Mouse (Mus musculus): ENCODE data around the gene Slc44a1.

Gene Slc44a1

DNA sequence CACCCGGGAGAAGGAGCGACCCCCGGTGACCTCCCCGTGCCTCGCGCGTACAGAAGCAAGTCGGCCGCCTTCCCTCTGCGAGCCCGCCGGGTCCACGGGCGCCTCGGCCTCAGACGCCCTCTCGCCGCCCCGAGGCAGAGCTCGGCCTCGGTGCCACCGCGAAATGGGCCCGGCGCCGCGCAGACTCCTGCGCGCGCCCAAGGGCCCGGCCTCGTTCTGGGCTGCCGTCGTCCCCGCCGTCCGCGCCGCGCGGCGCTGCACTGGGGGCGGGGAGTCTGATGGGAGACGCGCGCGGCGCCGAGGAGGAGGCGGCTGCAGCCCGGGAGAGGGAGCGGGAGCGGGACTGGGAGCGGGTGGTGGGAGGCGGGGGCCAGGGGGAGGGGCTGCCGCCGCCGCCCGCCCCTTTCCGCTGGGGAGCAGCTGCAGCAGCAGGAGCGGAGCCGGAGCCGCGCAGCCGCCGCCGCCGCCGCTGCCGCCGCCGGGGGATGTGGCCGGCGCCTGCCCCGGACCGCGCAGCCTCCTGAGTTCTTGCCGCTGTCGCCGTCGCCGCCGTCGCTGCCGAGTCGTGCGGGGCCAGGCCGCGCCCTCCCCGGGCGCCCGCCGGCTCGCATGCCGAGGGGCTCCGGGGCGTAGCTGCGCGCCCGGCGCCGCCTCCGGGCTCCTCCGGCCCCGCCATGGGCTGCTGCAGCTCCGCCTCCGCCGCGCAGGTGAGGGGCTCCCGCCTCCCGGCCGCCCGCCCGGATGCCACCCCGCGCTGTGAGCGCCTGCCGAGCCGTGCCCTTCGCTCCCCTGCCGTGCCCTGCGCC is at the start of gene Slc44a1:
Gene Slc44a1, plus strand, starts transcription at position 404 of the 806 bp plus-strand sequence.
- peak; percentile 91 to 95 for DNase-seq

DNA sequence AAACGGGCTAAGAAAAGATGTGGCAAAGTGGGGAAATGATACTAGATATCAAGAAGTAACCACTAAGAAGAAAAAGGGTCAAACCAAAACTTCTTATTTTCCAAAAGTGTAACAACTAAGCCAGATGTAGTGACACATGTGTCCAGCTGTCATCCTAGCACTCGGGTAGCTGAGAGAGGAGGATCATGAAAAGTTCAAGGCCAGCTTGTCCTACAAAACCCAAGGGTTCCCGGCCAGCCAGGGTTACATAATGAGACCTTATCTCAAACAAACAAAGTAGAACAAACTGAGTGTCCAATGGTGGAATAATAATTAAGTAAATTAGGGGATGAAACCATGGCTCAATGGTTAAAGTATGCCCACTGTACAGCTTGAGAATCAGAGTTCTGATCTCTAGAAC is 45.2 kb upstream of the Slc44a1 start:
- no peak for DNase-seq

DNA sequence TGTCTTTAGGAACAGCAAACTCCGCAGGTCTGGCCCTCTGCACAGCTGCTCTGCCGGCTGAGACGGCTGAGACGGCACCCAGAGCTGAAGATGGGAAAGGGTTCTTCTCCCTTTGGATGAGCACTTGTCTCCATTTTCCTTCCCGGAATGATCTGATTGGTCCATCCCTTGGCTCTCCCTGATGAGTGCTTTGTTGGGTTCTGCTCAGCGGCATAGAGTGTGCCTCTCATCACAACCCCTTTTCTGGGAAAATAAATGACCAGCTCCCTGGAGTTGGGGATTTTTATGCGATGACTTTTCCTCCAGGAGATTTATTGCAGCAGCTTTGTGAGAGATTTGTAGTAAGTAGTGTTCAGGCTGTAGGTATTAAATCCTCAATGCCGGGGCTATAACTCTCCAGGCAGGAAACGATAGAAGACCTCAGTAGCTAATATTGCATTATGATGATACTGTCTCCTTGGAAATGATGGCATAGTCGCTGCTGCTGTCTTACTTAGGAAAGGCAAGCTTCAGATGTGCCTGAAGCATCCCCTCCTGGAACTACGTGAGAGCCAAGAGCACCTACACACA is 43.5 kb upstream of the Slc44a1 start:
- DNase-seq: no peak

DNA sequence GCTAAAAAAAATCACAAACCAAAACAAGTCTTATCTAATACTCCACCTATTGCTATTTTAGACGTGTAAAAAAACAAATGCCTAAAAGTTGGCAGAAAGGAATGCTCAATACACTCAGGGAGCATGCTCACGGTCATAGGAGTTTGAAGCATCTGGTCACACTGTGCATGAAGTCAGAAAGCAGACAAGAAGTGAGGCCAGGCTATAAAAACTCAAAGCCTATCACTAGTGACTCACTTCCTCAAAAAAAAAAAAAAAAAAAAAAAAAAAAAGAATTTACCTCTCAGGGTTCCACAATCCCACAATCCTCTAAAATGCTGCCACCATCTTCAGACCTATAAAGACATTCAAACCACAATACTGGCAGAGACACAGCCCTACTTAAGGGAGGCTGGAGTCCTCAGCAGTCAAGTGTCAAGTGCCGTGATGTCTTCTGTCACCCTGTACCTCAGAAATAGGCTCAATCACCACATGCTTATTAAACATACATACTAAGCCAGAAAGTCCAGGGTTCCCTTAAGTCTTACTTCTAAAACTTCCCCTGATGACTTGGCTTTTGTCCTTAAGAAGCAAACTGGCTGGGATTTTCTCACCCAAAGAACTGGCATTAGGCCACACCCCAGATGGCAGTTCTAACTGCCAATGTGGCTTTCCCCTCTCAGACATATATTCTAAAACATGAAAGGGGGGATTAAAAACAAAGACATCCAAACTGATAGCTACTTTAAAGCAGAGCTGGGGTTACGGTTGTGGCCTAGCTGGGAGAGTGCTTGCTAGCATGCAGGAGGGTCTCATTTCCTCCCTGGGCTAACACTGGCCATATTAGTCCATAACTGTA is 42.7 kb upstream of the Slc44a1 start:
- no peak for DNase-seq

GRCm38 (mm10) chr4:53398561-53398960 is 41.7 kb upstream of the Slc44a1 start:
- DNase-seq: no peak

- DNase-seq: no peak
Measured at GRCm38 (mm10) chr4:53399428-53399827, 40.8 kb upstream of the Slc44a1 start.

GRCm38 (mm10) chr4:53403386-53403785 is 36.8 kb upstream of the Slc44a1 start:
- DNase-seq: no peak

DNA sequence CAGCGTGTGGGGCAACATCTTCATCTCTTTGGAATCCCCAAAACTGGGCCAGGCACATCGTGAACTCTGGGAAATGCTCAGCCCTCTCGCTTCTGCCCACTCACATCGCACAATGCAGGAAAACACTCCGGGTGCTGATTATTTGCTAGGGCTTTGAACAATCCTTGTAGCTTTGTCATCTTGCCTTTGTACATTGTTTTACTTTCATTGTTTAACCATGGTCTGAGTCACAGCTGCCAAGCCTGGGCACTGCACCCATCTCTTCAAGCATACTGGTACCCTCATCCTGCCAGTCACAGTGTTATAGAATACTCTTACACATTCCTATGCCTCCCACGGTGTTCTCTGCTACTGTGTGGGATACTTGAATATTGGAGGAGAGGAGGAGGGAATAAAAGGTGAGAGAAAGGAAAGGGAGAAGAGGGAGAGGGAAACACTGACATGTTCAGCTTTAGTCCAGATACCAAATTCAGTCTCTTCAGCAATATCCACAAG is 35.7 kb upstream of the Slc44a1 start:
- DNase-seq: no peak

GRCm38 (mm10) chr4:53406866-53407265 is 33.3 kb upstream of the Slc44a1 start:
- DNase-seq: no peak

- DNase-seq: no peak
Measured at GRCm38 (mm10) chr4:53408821-53409220, 31.4 kb upstream of the Slc44a1 start.

- DNase-seq: no peak
Measured at GRCm38 (mm10) chr4:53409526-53410085, 30.6 kb upstream of the Slc44a1 start.

DNA sequence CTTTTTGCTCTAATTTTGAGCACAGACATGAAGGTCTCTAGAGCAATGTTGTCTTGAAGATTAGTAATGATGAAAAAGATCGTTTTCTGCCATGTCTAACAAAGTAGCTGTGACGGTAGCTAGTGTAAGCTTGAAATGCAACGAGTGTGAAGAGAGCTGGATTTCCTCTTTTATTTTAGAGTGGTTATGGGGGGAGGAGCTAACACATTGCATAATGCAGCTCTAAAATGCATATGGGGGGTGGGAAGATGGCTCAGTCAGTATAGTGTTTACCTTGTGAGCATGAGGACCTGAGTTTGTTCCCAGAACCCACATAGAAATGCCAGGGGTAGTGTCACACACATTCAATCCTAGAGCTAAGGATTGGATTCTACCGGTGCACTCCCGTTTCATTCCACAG is 29.5 kb upstream of the Slc44a1 start:
- DNase-seq: no peak

DNA sequence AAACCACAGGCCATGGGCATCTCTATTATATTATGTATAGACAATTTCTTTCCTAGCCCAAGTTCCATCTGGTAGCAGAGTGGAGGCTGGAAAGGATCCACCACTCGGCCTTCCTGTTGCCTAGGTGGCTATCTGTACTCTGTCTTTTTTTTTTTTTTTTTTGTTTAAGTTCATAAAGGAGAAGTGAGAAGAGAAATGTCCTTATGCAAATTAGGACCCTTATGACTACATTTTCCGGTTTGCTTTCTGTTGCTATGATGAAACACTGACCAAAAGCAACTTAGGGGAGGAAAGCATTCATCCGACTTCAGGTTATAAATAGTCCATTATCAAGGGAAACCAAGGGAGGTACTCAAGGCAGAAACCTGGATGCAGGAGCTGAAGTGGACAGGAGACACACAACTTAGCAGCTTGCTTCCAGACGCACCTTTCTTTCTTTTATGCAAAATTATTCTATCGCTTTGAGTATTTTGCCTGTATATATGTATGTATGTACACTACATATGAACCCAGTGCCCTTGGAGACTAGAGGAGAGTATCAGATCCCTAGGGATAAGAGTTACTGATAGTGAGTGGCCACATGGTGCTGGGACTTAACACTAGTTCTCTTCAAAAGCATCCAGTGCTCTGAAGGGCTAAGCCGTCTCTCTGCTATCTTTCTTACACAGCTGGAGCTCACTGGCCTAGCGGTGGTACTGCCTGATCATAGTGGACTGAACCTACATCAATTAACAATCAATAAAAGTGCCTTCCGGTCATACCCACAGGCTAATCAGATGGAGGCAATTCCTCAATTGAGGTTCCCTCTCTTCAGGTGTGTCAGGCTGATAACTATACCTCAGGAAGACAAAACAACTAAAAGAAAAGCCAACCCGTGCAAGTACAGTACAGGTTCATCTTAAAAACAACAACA is 28.0 kb upstream of the Slc44a1 start:
- no peak for DNase-seq

DNA sequence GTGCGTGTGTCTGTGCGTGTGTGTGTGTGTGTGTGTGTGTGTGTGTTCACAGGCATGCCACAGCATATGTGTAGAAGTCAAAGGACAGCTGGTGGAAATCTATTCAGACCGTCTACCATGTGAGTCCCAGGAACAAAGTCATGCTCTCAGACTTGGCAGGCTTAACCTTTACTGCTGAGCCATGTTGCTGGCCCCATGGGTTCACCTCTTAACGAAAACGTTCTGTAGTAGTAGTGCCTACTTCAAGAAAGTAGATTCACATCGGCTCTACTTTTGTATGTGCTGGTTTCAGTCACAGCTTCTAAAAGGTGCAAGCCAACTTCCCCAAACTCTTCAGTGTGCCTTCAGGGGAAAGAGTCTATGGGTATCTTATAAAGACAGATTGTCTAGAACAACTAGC is 27.2 kb upstream of the Slc44a1 start:
- no peak for DNase-seq

DNA sequence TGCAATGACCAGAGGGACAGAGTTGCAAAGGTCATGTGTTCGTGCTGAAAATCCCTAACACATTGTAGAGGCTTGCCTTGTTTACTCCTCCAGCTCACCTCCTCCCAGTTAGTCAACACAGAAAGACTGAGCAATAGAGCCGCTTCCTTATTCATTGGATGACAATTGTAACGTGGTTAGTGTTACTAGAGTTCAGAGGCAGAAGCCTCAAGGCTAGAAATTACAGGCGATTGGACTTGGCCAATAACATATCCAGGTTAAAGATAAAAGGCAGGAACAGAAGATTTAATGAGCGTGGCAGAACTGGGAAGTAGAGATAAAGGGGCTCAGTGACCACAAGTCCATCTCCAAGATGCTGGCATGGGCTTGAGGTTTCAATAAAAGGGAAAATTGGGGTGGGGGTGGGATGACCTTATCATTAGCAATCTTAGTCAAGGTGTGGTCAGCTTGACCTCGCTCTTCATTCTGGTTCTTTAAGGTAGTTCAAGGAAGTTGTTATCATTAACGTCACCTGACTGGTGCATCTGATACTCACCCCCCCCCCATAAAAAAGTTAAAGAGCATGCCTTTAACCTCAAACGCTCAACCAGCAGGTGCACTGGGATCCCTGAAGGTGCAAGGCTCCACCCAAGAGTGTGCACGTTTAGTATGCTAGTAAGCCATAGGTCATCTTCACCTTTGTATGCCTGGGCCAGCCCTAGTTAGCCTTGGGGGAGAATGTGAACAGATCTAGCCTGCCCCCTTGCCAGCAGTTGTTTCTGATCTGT is 26.0 kb upstream of the Slc44a1 start:
- no peak for DNase-seq

DNA sequence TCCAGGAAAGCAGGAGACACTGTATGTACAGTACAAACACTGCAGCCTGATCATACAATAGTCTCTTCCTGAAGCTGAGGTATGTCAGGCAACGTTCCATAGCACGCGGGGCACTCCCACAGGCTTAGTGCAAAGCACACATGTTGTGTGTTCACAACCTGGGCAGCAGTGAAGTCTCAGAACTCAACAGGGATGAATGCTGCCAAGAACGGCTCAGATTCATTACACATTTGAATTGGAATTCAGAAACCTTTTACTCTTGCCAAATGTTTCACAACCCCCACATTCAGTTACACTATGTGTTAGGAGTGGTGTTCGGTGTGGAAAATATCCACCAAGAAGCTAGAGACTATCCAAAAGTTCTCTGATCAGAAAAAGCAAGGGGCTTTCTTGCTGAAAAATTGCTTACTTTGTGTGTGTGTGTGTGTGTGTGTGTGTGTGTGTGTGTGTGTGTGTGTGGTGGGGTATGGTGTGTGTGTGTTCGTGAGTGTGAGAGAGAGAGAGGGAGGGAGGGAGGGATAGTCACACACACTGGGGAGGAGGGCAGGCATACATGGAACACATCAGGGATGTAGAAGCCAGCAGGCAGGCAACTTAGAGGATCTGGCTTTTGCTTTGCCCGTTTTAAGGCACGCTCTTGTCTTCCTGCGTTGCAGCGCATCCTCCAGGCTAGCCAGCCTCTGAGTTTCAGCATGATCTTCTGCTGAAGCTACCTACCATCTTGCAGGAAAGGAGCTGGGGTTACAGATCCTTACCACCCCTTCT is 24.2 kb upstream of the Slc44a1 start:
- peak; percentile 28 to 45 for DNase-seq

DNA sequence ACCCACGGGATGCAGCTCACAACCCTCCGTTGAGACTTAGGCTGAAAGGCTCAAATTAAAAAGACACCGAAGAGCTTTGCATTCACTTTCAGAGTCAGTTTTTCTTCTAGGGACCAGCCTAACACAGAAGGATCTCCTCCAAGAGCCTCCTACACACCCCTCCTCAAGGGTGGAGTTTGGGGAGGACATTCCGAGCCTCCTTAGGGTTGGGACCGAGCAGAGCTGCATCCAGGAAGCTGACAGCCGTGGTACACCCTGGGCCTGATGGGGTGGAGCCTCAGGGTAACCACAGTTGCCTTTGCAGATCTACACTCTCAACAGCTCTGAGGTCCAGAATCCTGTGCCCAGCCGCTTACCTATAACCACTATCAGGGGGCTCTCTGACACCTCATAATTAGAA is 23.3 kb upstream of the Slc44a1 start:
- peak; percentile 16 to 47 for DNase-seq

GRCm38 (mm10) chr4:53422799-53423198 is 17.4 kb upstream of the Slc44a1 start:
- no peak for DNase-seq

- DNase-seq: no peak
Measured at GRCm38 (mm10) chr4:53427120-53427519, 13.1 kb upstream of the Slc44a1 start.

DNA sequence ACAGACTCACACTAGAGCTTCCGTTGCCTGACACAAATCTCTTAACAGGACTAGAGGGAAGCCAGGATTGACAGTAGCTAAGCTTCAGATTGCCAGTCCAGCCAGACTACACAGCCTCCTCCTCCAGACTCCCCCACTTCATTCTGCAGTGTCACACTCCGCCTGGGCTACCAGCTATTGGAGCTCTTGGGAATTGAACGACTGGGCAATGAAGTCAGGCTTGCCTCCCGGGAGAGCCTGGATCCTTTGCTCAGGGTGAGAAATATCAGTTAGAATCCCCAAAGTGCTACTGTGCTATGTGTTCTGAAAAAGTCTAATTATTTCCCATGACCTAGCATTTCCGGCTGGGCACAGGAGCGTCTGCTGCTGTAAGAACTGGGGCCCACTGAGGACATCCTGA is 9.7 kb upstream of the Slc44a1 start:
- peak in 1 of 2 experiments; percentile 34 for DNase-seq
